Mouse (Mus musculus) kidney, postnatal 25 days (tissue): ENCODE measurements around the gene Ssr2.
"Not testable (repeated sequence)": the region's sequence is repeated elsewhere in the genome, so short reads cannot be mapped to it uniquely, and the experiment has no call there.

Experiments used
- DNase-seq, 2 experiments: peaks; one replicate each; pipeline ENCODE4 v3.0.0; 2021; ENCODE audit warnings: mixed read lengths in 2 of 2

Gene Ssr2

DNA sequence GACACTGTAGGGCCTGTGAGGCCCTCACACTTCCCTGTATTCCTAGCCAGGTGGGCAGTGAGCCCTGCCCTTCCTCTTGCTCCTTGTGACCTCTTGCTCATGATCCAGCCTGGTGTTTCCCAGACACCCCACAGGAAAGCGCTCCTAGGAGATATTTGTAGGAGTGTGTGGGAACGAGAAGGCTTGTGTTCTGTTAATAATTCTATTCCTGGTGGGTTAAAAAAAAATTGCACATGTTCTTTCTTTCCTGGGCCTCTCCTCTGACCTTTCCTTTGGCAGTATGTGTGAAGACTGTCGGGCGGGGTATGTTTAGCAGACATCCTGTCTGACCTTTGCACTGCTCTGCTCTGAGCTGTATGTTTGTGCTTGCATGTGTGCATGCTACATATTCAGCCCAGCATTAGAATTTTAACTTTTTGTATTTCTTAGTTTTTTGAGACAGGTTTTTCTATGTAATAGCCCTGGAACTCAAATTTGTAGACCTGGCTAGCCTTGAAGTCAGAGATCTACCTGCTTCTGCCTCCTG is 9.1 kb upstream of the Ssr2 start:
- no peak for DNase-seq

GRCm38 (mm10) chr3:88567892-88568291 is 7.8 kb upstream of the Ssr2 start:
- DNase-seq = no peak

- no peak for DNase-seq
Observed at GRCm38 (mm10) chr3:88568615-88569014, 7.1 kb upstream of the Ssr2 start.

DNA sequence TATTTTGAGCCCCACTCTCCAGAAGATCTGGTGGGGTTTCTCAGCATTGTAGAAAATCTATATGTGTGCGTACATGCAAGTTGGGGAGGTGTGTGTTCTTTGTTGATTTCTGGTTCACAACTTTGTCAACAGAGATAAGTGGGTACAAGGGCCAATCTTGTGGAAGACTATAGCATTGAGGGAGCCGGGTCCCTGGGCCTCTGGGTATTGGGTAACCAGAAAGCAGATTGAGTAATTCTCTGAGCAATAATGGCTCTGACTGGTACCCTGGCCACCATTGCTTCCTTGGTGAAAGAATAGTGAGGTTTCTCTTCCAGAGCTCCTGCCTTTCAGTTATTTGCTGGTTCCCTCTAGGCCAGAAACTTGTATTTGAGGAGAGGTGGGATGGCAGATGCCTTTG is 6.6 kb upstream of the Ssr2 start:
- DNase-seq = no peak

DNA sequence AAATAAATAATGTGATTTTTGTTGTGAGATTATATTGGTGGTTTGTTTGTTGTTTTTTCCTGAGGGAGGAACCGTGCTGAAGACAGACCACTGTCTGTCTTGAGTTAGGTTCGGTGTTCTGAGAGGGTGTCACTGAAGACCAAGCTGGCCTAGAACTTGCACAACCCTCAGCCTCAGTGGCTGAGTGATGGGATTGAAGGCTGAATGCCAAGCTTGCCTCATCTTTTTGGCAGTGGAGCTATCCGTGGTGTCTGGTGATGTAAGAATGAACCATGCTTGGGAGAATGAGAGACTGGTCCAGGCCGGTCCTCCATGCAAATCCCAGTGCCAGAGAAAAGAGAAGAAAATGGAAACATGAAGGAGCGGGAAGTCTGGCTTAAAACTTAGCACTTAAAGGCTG is 6.0 kb upstream of the Ssr2 start:
- no peak for DNase-seq

GRCm38 (mm10) chr3:88570341-88570740 is 5.3 kb upstream of the Ssr2 start:
- no peak for DNase-seq

- no peak for DNase-seq
Observed at GRCm38 (mm10) chr3:88571856-88572255, 3.8 kb upstream of the Ssr2 start.

DNA sequence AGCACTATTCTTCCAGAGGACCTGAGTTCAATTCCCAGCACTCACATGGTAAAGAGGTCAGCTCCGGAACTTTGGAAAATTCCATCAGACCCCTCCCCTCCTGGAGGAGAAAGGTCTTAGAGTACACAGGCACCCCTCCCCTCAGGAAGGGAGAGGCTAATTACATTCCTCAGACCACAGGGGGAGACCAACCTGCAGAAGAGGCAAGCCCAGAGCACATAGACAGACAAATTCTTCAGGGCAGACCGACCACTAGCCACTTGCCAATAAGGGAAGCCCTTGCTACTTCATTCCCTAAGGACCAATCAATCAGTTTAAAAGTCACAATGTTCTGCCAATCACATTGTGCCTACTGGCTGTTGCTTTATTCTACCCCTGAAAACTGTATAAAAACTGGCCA is 2.8 kb upstream of the Ssr2 start:
- DNase-seq = no peak

GRCm38 (mm10) chr3:88573810-88574209 is 1.9 kb upstream of the Ssr2 start:
- DNase-seq = no peak

DNA sequence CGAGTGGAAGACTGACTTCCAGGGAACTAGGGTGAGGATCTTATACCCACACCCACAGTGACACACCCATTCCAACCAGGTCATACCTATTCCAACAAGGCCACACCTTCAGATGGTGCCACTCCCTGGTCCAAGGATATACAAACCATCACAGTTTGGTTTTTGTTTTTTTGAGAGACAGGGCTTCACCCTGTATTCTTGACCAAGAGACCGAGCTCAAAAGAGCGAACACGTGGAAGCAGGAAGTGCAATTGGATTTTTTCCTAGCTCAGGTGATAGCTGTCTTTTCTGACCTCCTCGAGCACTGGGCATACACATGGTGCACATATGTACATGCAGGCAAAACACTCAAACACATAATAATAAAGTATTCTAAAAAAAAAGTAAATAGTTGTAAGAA is 2.2 kb downstream of the Ssr2 start:
- DNase-seq = not testable (repeated sequence)

DNA sequence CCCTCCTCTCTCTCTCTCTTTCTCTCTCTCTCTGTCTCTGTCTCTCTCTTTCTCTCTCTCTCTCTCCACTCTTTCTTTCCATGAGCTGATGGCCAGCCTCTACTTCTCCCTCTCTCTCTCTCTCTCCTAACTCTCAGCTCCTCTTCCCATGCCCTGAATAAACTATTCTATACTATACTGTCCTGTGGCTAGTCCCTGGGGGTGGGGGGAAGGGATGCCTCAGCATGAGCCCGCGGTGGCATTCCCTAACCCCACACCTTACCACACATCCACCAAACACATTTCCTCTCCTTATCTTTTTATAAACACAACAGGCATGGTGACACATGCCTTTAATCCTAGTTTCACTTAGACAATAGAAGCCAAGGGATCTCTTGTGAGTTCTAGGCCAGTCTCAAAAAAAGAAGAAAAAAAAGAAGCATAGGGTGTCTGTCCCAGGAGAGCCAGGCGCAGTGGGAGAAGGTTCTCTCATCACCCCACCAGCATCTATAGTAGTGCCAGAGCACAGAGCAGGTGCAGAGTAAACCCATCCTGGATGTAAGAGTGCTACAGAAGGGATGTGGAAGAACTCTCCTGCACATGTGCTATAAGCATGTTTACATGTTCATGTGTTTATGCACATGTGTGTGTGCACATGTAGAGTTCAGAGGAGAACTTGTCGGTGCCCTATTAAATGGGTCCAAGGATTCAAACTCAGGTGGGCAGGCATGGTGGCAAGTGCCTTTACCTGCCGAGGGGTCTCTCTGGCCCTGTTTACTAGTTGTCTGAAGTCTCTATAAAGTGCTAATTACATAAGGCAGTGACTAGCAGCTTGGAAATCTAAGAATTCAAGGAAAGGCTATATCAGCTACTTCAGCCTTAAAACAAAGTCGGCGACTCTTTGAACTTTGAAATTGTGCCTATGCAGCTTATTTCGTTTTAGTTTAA is 3.1 kb downstream of the Ssr2 start:
- no peak for DNase-seq

- DNase-seq = peak; percentile 82 to 88
Observed at GRCm38 (mm10) chr3:88579454-88580117, 3.9 kb downstream of the Ssr2 start.

GRCm38 (mm10) chr3:88585769-88586168 is 10.1 kb downstream of the Ssr2 start:
- DNase-seq = no peak

DNA sequence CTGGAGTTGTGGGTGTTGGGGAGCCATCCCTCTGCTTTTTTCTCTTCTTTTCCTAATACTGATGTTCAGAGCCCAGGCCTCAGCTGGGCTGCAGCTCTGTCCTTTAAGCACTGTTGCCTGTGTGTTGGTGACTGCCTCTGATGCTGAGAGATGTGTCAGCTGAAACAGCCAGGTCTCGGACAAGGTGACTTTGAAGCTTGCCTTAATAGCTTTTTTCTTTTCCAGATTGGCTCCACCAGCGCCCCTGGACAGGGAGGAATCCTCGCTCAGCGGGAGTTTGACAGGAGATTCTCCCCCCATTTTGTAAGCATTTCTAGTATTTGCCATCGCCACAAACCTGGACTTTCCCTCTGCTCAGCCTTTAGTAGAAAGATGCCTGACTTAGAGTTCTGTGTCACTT is 11.0 kb downstream of the Ssr2 start:
- no peak for DNase-seq

DNA sequence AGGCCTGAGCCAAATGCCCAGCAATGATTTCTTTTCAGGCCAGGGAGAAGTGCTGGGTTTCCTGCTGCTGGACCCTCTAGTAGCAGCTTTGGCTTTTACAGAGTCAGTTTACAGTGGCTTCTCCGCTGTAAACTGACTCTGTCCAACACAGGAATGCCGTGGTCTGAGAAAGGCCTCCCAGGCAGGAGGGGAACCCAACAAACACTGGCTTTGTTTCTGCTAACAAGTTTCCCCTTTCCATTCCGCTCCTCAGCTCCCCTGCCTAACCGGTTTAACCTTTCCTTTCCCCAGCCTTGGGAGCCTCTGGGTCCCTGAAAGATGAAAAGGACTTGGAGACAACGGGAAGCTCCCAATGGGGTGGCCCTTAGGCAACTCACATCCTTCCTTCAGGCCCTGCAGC is 14.6 kb downstream of the Ssr2 start:
- no peak for DNase-seq

GRCm38 (mm10) chr3:88591044-88591443 is 15.4 kb downstream of the Ssr2 start:
- DNase-seq = no peak

- peak; percentile 73 to 79 for DNase-seq
Observed at GRCm38 (mm10) chr3:88591950-88592731, 16.5 kb downstream of the Ssr2 start.

GRCm38 (mm10) chr3:88592942-88593576 is 17.4 kb downstream of the Ssr2 start:
- peak in 1 of 2 experiments; percentile 44 for DNase-seq

DNA sequence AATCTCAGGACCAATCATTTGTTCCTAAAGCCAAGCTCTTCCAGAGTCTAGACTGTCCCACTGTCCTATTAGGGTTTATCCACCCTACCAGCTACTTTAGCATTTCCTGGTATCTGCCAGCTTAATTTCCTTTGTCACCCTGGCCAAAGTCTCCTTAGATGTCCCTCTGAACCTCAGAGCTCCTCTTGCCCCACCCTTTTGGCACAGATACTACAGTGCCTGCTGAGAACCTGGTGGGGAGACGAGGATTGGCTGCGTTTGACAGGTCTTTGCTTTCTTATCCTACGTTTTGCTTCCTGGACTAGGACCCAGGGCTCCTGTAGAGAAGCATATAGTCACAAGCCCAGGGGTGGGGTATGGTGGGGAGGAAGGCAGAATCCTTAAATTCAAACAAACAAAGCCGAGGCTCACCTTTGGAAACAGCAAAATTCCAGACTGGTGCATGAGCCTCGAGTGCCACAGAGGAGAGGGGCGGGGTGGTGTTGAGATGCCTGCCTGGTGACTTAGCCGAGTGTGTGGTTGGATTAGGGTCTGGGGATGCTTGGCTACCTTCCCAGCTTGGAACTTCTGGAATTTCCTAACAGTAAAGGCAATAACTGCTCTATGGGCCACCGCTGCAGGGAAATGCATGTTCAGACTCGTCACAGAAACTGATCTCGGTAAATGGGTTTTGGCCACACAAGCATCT is 18.4 kb downstream of the Ssr2 start:
- DNase-seq = peak; percentile 45 to 71

GRCm38 (mm10) chr3:88596547-88596946 is 20.9 kb downstream of the Ssr2 start:
- DNase-seq = not testable (repeated sequence)

DNA sequence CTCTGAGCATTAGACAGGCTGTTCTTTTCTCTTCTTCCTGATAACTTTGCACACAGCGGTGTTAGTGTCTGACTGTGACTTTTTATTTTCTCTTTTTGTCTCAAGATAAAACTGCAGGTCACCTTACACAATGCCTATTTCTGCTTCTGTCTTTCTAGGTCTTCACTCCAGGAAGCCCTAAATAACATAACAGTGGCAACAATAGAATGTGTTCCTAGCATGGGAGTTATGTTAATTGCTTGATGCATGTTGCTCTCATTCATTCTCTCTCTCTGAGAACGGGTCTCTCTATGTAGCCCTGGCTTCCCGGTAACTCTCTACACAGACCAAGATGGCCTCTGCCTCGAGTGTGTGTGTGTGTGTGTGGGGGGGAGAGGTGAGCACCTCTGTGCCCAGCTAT is 26.8 kb downstream of the Ssr2 start:
- no peak for DNase-seq

- peak; percentile 88 to 92 for DNase-seq
Observed at GRCm38 (mm10) chr3:88603714-88604161, 28.1 kb downstream of the Ssr2 start.
